Mouse (Mus musculus) C2C12 (cell line): ENCODE measurements around the gene Hist3h2a.
"Not testable (repeated sequence)": the region's sequence is repeated elsewhere in the genome, so short reads cannot be mapped to it uniquely, and the experiment has no call there.

Experiments used
- CTCF ChIP-seq: IDR thresholded peaks from one replicate; pipeline ENCODE4 v1.5.1; 2011; ENCODE audit not compliant: control insufficient read depth, insufficient read depth, insufficient read length
- FOSL1 ChIP-seq: IDR thresholded peaks from one replicate; pipeline ENCODE4 v1.8.0; 2011; ENCODE audit warnings: mild to moderate bottlenecking, low read length; ENCODE audit not compliant: poor library complexity, insufficient read depth, severe bottlenecking
- MAX ChIP-seq: IDR thresholded peaks from one replicate; pipeline ENCODE4 v1.6.1; 2011; ENCODE audit warnings: mild to moderate bottlenecking, control low read depth
- USF1 ChIP-seq: IDR thresholded peaks from one replicate; pipeline ENCODE4 v1.6.1; 2011; ENCODE audit warnings: low read depth, mild to moderate bottlenecking, control low read depth, moderate library complexity

GRCm38 (mm10) chr11:58954170-58954419 is 390 bp upstream of the Hist3h2a start:
- TF ChIP-seq CTCF, USF1, MAX, FOSL1: not testable (repeated sequence)
